Mouse (Mus musculus): ENCODE measurements around the gene Cga. TPM values are rescaled to one million over a fixed set of nuclear protein-coding genes. Genes with fewer than 3 reads are reported as not detected.
"Not testable (repeated sequence)": the region's sequence is repeated elsewhere in the genome, so short reads cannot be mapped to it uniquely, and the experiment has no call there.

Cga gene
- polyA plus RNA-seq, 1 experiment from 2014 or later, result 0.30 TPM

DNA sequence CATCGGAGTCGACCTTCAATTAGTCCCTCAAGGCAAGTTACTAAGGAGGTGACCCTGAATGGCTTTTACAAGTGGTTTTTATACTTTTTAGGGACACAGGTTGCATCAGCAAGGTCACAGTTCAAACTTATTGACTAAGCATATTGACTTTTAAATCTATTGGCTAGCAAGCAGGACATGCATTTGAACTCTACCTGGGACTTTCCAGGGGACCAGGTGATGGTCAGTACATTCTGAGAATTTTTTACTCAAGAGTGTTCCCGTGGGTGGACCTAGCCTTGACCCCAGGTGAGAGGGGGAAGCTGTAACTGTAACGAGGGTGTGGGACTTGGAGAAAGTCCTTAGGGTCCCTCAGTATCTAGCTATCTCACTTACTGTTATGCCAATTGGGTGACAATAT is 7.6 kb downstream of the Cga start:
- no peak for DNase-seq (ENCODE audit: low spot score)
- Histone ChIP-seq H3K4me1 (peaks cover 5% of the 10 kb centered on the region; the same call in 1 of the 2 replicates), H3K27me3 (ENCODE audit: low read depth, poor library complexity, severe bottlenecking) (no peaks in the 10 kb centered on the region), H3K9me3 (replicated peaks) (no peaks in the 10 kb centered on the region), H3K4me3 (no peak overlapping the region), H3K36me3 (no peaks in the 10 kb centered on the region), H3K27ac (replicated peaks) (no peak overlapping the region)
- WGBS, result 79% methylated on average over 4 of the region's 4 CpGs

DNA sequence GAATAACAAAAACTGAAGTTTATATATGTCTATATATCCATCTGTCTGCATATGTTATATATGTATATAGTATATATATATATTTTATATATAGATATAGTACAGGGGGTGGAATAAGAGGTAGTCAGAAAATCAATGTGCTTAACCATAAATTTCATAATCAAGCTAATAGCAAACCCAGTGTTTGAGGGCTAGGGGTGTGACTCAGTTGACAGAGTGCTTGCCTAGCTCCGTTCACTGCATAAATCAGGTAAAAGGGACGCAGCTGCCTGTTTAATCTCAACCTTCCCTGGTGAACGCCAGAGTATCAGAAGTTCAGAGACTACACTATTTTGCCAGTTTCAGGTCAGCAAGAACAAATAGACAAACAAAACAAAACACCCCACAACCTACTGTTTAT is 8.0 kb downstream of the Cga start:
- H3K36me3 ChIP-seq; DNase-seq (ENCODE audit: low spot score); H3K4me3 ChIP-seq; H3K27me3 ChIP-seq (ENCODE audit: low read depth, poor library complexity, severe bottlenecking); H3K9me3 ChIP-seq (replicated peaks); H3K27ac ChIP-seq (replicated peaks); H3K4me1 ChIP-seq: not testable (repeated sequence)
- 81% methylated on average over 3 of the region's 3 CpGs for WGBS

DNA sequence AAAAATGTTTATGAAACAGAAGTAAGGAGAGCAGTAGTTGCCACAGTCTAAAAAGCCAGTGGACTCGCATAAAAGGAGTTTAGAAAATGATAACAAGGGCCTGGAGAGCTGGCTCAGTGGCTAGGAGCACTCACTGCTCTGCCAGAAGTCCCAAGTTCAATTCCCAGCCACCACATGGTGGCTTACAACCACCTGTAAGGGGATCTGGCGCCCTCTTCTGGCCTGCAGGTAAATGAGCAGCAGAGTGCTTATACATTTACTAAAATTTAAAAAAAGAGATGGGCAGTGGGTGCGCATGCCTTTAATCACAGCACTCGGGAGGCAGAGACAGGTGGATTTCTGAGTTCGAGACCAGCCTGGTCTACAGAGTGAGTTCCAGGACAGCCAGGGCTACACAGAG is 11.8 kb downstream of the Cga start:
- H3K36me3 ChIP-seq, result no peaks in the 10 kb centered on the region
- no peaks in the 10 kb centered on the region for H3K4me1 ChIP-seq
- H3K9me3 ChIP-seq (replicated peaks), result no peaks in the 10 kb centered on the region
- H3K27me3 ChIP-seq (ENCODE audit: low read depth, poor library complexity, severe bottlenecking), result no peaks in the 10 kb centered on the region
- 62% methylated on average over 5 of the region's 5 CpGs for WGBS
- no peak for DNase-seq (ENCODE audit: low spot score)
- no peak overlapping the region for H3K4me3 ChIP-seq
- H3K27ac ChIP-seq (replicated peaks), result no peak overlapping the region

DNA sequence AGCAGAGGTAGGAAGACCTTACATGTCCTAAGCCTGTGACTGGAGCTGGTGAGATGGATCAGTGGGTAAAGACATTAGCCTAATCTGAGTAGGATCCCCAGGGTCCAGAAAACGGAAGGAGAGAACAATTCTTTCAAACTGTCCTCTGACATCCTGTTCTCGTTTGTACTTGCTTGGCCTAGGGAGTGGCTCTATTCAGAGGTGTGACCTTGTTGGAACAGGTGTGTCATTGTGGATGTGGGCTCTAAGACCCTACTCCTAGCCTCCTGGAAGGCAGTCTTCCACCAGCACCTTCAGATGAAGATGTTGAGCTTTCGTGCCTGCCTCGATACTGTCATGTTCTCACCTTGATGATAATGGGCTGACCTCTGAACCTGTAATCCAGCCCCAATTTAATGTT is 12.6 kb downstream of the Cga start:
- WGBS, result 79% methylated on average over 4 of the region's 4 CpGs
- Histone ChIP-seq H3K27me3 (ENCODE audit: low read depth, poor library complexity, severe bottlenecking) (no peaks in the 10 kb centered on the region), H3K4me3 (no peak overlapping the region), H3K4me1 (no peaks in the 10 kb centered on the region), H3K36me3 (no peaks in the 10 kb centered on the region), H3K27ac (replicated peaks) (no peak overlapping the region), H3K9me3 (replicated peaks) (no peaks in the 10 kb centered on the region)
- DNase-seq (ENCODE audit: low spot score), result no peak

DNA sequence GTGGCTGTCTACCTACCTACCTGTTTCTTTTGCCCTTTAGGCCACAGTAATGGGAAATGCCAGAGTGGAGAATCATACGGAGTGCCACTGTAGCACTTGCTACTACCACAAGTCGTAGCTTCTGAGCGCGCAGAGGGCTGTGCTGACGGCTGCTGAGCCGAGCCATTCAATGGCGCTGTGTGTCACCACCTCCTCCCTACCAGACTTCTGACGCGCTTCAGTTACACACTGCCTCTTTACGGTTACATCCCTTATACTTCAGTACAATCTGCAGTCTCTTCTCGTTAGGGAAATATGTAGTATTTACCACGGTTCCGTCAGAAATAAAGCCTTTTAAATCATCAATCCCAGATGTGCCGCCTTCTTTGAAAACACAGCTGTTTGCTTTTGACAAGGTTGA is 13.4 kb downstream of the Cga start:
- H3K36me3 ChIP-seq, result no peaks in the 10 kb centered on the region
- no peak overlapping the region for H3K4me3 ChIP-seq
- no peaks in the 10 kb centered on the region for H3K9me3 ChIP-seq (replicated peaks)
- DNase-seq (ENCODE audit: low spot score), result no peak
- no peaks in the 10 kb centered on the region for H3K4me1 ChIP-seq
- H3K27me3 ChIP-seq (ENCODE audit: low read depth, poor library complexity, severe bottlenecking), result no peaks in the 10 kb centered on the region
- 51% methylated on average over 14 of the region's 14 CpGs for WGBS
- H3K27ac ChIP-seq (replicated peaks), result no peak overlapping the region

DNA sequence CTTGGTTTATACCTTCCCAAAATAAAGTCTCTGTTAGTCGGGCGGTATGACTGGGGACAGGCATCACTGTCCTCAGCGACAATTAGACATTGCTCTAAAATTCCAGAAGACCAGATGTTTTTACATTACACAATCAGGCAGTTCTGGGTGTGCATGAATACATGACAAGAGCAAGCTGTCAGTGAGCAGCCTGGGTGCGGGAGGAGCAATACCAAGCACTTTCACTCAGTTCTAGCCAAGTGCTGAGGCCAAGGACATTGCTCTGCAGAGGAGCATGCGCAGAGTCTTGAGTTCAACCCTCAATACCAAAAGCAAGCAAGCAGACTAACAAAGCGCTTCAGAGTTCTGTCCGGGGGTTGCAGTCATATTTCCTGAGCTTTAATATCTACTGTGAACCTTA is 14.5 kb downstream of the Cga start:
- WGBS, result 96% methylated on average over 7 of the region's 7 CpGs
- no peak for DNase-seq (ENCODE audit: low spot score)

DNA sequence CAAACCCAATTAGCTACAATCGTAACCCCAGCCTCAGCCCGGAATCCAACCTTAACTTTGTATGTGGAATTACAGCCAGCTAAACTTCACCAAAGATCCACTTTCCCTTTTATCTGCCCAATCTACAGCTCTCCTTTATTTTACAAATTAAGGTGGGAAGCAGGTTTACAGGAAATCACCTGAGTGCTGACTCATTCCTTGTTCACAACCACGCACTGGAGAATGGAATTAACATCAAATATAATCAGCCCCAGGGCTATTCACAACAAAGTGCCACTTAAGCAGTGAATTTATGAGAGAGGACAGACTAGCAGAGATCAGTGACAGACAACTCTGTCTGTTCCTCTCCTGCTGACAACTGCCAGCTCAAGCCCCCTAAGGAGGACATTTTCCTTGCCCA is 17.8 kb downstream of the Cga start:
- Histone ChIP-seq H3K9me3 (replicated peaks) (no peaks in the 10 kb centered on the region), H3K4me1 (no peaks in the 10 kb centered on the region), H3K27ac (replicated peaks) (no peak overlapping the region), H3K27me3 (ENCODE audit: low read depth, poor library complexity, severe bottlenecking) (no peaks in the 10 kb centered on the region), H3K36me3 (no peaks in the 10 kb centered on the region), H3K4me3 (no peak overlapping the region)
- WGBS, result 79% methylated on average over 3 of the region's 3 CpGs
- DNase-seq (ENCODE audit: low spot score), result no peak

More for the DNA sequence above, 14.5 kb downstream of the Cga start:
- Histone ChIP-seq H3K4me1 (no peaks in the 10 kb centered on the region), H3K9me3 (replicated peaks) (no peaks in the 10 kb centered on the region), H3K36me3 (no peaks in the 10 kb centered on the region), H3K27me3 (ENCODE audit: low read depth, poor library complexity, severe bottlenecking) (no peaks in the 10 kb centered on the region), H3K27ac (replicated peaks) (no peak overlapping the region), H3K4me3 (no peak overlapping the region)

DNA sequence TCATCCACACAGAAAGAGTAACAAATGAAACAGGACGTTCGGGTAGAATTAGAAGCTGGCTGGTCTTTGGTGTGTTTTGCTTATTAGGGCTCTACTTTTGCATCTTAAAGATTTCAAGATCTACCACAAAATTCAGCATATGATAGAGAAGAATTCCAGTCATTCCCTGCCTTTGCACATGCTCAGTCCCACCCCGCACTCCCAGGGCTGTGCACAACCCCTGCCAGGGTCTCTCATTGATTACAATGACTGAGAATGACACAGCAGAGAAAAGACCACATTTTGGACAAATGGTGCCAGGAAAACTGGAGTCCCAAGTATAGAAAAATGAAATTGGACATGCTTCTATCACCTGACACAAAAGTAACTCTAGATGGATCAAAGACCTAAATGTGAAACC is 18.6 kb downstream of the Cga start:
- 90% methylated on average over 3 of the region's 3 CpGs for WGBS
- H3K4me1 ChIP-seq, result no peaks in the 10 kb centered on the region
- no peaks in the 10 kb centered on the region for H3K9me3 ChIP-seq (replicated peaks)
- no peak for DNase-seq (ENCODE audit: low spot score)
- no peak overlapping the region for H3K27ac ChIP-seq (replicated peaks)
- no peaks in the 10 kb centered on the region for H3K36me3 ChIP-seq
- H3K4me3 ChIP-seq, result no peak overlapping the region
- H3K27me3 ChIP-seq (ENCODE audit: low read depth, poor library complexity, severe bottlenecking), result no peaks in the 10 kb centered on the region

DNA sequence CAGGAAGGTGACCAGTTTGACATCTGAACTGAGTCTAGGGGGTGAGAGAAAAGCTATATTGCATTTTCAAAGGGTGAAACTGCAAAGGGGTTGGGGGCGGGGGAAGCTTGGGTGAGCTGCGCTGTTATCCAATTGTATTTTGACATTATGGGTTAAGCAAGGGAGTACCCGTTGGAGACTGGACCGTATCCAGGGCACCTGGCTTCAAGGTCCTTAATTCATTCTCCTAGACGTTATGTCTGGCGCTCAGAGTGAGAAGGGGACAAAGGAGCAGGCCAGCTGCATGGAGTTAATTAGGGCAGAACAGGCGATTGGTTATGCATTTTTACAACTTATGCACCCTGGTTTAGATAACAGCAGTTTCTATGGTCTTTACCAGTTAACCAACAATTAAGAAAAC is 23.8 kb downstream of the Cga start:
- Histone ChIP-seq H3K4me3 (no peak overlapping the region), H3K36me3 (no peaks in the 10 kb centered on the region), H3K27me3 (ENCODE audit: low read depth, poor library complexity, severe bottlenecking) (no peaks in the 10 kb centered on the region), H3K27ac (replicated peaks) (no peak overlapping the region), H3K4me1 (no peaks in the 10 kb centered on the region), H3K9me3 (replicated peaks) (no peaks in the 10 kb centered on the region)
- WGBS, result 68% methylated on average over 7 of the region's 7 CpGs
- no peak for DNase-seq (ENCODE audit: low spot score)

DNA sequence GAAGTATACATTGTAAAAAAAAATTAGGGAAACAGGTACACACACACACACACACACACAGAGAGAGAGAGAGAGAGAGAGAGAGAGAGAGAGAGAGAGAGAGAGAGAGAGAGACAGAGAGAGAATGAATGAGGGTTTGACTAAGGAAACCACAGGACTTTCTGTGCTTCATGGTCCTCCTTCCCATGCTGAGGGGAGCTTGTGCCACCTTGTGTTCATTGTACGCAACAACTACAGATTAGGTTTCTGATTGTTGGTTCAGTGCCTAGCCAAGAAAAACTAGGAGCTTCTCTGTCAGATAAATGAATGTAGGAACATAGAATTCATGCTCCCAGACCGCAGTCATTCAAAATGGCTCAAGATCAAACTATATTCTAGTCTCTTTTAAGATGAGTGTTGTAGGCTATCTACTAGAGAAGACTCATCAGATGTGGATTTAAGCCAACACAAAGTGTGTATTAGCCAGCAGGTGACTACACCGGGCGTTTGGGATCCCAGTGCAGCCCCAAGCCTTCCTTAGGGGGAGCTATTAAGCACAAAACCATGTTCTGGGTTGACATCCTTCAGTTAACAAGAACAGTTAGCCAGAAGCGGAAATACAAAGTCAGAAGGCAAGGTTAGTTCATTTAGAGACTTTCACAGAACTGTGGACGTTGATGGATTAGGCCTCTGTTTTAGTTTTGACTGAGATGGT is 28.7 kb downstream of the Cga start:
- peak; percentile 18 for DNase-seq (ENCODE audit: low spot score)
- WGBS, result 71% methylated on average over 6 of the region's 6 CpGs
- no peak overlapping the region for H3K4me3 ChIP-seq

DNA sequence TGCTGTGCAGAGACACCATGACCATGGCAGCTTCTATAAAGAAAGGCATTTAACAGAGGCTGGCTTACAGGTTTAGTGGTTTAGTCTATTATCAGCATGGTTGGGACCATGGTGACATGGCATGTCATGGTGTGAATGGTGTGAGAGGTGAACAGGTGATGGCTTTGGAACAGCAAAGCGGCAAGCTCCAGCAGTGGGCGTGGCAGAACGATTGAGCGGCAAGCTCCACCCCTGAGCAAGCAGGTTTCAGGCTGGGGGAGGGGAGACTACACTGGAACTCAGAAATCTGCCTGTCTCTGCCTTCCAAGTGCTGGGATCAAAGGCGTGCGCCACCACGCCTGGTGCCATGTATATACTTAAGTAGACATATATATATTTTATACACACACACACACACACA is 34.8 kb downstream of the Cga start:
- H3K4me1 ChIP-seq; DNase-seq (ENCODE audit: low spot score); H3K4me3 ChIP-seq; H3K36me3 ChIP-seq; H3K27ac ChIP-seq (replicated peaks); H3K27me3 ChIP-seq (ENCODE audit: low read depth, poor library complexity, severe bottlenecking); H3K9me3 ChIP-seq (replicated peaks): not testable (repeated sequence)
- 76% methylated on average over 7 of the region's 7 CpGs for WGBS

More for the DNA sequence above, 28.7 kb downstream of the Cga start:
- H3K36me3 ChIP-seq, result no peaks in the 10 kb centered on the region
- H3K9me3 ChIP-seq (replicated peaks), result no peaks in the 10 kb centered on the region
- no peaks in the 10 kb centered on the region for H3K27me3 ChIP-seq (ENCODE audit: low read depth, poor library complexity, severe bottlenecking)
- H3K27ac ChIP-seq (replicated peaks), result no peak overlapping the region
- H3K4me1 ChIP-seq, result no peaks in the 10 kb centered on the region

DNA sequence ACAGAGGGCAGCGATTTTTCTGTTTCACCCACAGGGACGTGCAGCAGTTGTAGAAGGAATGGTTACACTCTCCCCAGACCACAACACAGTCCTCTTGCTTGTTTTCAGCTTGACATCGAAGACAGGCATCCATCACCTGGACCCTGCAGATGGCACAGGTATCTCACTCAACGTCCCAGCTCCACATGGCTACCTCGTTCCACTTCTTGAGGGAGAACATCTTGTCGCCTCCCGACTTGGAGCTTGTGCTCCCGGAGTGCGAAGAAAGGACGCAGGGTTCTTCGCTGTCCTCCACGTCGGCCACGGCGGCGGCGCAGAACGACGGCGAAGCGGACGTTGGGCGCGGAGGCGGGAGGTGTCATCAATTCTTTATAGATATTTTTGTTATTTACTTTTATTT is 47.5 kb downstream of the Cga start:
- no peaks in the 10 kb centered on the region for H3K36me3 ChIP-seq
- H3K4me1 ChIP-seq, result no peaks in the 10 kb centered on the region
- 94% methylated on average over 25 of the region's 25 CpGs for WGBS
- no peak for DNase-seq (ENCODE audit: low spot score)
- no peak overlapping the region for H3K4me3 ChIP-seq
- H3K27me3 ChIP-seq (ENCODE audit: low read depth, poor library complexity, severe bottlenecking), result no peaks in the 10 kb centered on the region
- no peaks in the 10 kb centered on the region for H3K9me3 ChIP-seq (replicated peaks)
- no peak overlapping the region for H3K27ac ChIP-seq (replicated peaks)

DNA sequence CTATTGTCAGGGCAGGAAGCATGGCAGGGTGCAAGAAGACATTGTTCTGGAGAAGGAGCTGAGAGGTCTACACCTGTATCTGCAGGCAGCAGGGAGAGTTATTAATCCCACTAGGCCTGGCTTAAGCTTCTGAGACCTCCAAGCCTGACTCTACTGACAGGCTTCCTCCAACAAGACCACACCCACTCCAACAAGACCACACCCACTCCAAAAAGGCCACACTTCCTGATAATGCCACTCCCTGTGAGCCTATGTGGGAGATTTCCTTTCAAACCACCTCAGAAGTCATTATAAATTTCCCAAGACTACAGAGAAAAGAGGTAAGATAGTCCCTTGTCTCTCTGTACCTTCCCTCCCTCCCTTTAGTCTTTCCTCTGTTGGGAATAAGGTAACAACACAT is 53.6 kb downstream of the Cga start:
- H3K4me1 ChIP-seq, result no peaks in the 10 kb centered on the region
- no peak for DNase-seq (ENCODE audit: low spot score)
- no peak overlapping the region for H3K4me3 ChIP-seq
- no peak overlapping the region for H3K27ac ChIP-seq (replicated peaks)
- H3K27me3 ChIP-seq (ENCODE audit: low read depth, poor library complexity, severe bottlenecking), result no peaks in the 10 kb centered on the region
- no peaks in the 10 kb centered on the region for H3K9me3 ChIP-seq (replicated peaks)
- no peaks in the 10 kb centered on the region for H3K36me3 ChIP-seq

DNA sequence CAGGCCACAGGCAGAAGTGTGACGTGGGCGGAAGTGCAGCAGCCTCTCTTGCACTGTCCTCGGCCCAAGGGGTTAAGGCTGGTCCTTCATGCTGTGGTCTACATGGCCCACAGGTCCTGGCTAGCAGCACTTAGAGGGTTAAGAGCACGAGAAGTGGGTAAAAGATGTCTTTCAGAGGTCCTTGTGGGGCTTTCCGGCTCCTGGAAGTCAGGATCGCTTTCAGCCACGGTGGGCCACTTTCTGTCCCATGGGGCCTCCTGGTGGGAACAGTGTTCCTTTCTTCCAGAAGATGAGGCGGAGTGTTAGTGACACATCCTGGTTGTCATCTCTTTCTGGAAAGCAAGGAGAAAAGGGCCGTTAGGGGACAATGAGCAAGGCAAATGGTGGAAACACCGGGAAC is 60.1 kb downstream of the Cga start:
- H3K9me3 ChIP-seq (replicated peaks), result no peaks in the 10 kb centered on the region
- no peaks in the 10 kb centered on the region for H3K27me3 ChIP-seq (ENCODE audit: low read depth, poor library complexity, severe bottlenecking)
- no peak overlapping the region for H3K4me3 ChIP-seq
- no peak for DNase-seq (ENCODE audit: low spot score)
- H3K36me3 ChIP-seq, result peaks cover 15% of the 10 kb centered on the region
- no peak overlapping the region for H3K27ac ChIP-seq (replicated peaks)
- WGBS, result 88% methylated on average over 10 of the region's 10 CpGs
- H3K4me1 ChIP-seq, result no peaks in the 10 kb centered on the region

Measured in midbrain, embryonic 10.5 days (tissue).